Mouse (Mus musculus): ENCODE data around the gene 6330409D20Rik.

The 6330409D20Rik gene

DNA sequence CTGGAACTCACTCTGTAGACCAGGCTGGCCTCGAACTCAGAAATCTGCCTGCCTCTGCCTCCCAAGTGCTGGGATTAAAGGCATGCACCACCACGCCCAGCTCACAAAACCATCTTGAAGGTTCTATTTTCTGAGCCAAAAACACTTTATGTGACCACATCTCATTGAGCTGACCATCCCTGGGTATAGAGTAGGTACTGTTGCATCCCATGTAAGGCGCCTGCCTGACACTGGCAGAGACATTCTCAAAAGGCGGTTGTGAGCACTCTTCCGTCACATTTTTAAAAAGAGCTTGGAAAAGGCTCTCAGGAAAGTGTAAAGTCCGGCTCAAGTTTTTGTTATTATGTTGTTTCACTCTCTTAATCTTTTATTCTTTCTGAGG is 15.8 kb upstream of the 6330409D20Rik start:
- DNase-seq, result no peak

DNA sequence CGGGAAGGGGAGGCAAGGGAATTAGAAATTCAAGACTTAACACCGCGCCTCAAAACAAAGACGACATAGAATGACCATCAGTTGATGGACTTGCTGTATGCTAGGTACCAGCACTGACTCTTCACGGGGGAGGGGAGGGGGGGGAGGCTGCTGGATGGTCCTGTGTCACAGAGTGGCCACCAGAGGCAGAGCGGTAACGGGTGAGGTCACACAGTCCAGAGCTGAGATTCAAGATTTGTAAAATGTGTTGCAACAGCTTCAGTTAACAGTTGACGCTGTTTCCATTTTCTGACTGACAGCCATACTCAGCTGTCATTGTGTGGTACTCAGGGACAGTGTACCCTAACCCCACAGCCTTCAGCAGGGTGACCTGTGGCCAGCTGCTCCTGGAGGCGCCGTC is 11.4 kb upstream of the 6330409D20Rik start:
- DNase-seq, result no peak

DNA sequence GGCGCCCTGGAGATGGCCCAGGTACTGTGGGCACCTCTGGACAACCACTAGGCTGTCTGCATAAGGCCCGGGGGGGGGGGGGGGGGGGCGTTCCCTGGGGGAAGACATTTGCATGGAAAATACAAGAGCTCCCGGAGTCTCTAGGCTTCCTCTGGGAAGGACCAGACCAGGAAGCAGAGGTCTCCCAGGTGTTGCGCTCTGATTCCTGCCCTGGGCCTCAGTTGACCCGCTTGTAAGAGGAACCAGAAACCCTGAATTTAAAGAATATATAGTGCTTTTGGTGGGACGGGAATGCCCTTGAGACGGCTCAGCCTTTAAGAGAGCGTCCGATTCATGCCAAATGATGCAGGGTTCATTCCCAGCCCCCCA is 10.8 kb upstream of the 6330409D20Rik start:
- no peak for DNase-seq

DNA sequence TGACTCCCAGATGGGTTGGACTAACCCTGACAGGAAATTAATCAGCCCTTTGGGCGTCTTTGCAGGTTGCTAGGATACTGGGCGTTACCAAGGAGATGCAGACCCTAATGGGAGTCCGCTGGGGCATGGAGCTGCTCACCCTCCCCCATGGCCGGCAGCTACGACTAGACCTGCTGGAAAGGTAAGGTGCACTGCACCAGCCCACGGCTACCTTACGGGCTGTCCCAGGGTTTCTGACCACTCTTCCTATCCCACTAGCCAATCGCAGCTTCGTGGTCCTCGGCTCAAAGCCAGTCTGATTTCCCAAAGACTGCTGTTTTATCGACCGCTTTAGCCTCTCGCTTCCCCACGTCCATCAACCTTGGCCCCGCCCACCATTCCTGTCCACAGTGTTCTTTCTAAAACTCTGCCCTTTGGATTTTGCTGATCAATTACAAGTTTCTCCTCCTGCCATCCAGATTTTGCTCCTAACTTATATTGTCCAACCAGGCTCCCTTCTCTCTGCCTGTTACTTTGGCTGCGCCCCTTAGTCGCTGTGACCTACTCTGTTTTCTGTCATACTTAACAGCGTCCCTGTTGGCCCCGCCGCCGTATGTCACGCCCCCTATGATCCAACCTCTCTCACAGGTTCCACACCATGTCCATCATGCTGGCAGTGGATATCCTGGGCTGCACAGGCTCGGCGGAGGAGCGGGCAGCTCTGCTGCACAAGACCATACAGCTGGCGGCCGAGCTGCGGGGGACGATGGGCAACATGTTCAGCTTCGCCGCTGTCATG is 10.3 kb upstream of the 6330409D20Rik start:
- peak; percentile 83 for DNase-seq

DNA sequence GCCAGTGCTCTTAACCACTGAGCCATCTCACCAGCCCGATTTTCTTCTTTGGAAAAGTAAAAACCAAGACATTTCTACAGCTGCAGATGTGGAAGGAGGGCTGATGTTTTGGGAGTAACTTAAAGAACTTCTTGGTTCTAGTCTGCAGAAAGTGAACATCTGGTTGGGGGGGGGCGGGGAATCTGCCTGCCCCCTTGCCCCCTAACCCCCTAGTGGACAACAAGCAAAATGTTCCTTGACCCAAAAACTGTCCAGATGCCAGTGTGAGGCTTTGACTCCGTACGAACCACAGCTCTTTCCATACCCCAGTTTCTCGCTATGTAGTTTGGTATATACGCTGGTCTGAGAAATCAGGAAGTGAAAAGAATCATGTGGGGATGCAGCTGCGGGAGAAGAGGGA is 9.4 kb upstream of the 6330409D20Rik start:
- no peak for DNase-seq

DNA sequence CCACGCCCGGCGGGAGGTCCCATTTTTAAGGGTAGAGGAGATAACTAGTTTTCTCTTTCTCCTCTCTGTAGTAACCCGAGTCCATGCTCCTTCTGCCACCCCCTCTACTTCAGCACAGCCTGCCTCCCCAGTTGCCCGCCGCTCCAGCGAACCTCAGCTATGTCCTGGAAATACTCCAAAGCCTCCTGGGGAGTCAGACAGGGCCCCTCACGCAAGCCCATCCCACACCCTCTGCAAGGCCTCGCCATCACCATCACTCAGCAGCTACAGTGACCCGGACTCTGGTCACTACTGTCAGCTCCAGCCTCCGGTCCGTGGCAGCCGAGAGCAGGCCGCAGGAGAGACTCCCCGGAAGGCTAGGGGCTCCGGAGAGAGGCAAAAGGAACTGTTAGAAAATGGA is 8.3 kb upstream of the 6330409D20Rik start:
- no peak for DNase-seq

DNA sequence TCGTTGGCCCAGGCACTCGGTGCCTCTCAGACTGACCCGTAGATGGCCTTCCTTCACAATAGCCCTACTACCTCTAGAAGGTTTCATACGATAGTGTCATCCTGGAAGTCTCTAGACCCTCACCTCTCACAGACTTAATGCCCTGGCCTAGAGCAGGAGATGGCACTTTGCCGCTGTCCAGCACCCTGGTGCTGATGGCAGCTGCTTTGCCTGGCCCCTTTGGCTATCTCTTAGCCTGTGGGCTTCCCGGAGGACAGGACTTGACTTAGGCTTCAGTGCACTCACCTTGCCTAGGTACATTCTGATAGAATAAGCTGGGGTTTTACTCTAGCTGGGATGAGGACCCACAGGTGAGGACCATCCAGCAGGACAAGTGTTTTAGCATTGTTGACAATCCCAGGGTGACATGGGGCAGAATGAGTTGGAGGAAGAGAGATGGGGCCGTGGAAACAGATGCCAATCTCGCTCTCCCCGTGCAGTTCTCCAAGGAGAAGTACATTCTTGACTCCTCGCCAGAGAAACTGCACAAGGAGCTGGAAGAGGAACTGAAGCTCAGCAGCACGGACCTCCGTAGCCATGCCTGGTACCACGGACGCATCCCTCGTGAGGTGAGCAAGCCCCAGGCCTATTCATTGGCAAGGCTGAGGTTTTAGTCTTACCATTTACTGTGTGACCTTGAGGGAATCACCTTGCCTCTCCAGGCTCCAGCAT is 3.6 kb upstream of the 6330409D20Rik start:
- no peak for DNase-seq

DNA sequence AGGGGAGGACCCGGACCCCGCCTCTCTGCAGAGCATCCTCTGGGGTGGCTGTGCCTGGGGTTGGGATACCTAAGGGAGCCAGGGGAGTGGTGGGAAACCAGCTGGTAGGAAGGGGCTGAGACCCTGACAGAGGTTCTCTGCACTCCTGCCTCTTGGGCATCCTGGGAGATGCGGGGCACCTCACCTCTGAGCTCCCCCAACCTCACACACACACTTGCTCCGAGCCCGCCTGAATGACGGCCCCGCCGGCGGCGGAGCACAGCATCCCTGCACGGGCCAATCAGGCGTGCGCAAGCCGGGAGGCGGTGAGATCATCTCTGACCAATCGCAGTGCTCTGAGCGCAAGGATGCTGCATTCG is 1.3 kb upstream of the 6330409D20Rik start:
- no peak for DNase-seq

DNA sequence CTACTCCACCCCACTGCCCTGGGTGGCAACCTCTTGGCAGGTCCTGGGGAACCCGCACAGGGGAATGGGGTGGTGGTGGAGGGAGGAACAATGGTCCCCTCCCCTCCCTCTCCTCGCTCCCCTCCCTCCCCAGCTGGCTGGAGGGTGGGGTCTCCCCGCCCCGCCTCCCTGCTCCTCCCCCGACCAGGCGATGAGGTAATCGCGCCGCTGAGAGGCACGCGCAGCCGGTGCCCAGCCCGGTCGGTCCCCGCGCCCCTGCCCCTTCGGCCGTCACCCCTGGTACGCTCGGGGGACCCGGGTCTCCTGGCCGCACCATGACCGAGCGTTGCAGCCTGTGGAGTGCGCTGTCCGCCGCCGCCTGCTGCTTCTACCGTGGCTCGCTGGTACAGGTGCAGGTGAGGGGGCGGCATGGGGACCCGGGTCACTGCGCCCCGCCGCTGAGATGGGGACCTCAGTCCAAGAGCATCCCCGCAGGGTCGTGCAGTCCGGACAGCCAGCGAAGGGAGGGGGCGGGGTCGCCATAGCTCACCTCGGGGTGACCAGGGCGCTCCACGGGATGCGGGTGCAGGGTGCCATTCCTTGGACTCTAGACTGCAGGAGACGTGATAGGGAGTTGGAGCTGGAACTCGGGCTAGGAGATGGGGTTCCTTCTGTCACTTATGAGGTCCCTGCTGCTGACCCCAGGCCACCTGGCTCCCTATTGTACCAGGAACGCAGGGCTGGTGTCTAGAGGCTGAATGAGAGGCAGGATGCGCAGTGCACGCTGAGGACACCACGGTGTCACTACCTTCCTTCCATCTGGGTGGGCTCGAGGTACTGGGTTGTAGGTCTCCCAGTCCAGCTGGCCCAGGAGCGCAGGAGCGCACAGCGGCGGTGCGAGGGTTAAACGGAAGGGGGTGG is 707 bp upstream of the 6330409D20Rik start:
- peak; percentile 69 for DNase-seq

DNA sequence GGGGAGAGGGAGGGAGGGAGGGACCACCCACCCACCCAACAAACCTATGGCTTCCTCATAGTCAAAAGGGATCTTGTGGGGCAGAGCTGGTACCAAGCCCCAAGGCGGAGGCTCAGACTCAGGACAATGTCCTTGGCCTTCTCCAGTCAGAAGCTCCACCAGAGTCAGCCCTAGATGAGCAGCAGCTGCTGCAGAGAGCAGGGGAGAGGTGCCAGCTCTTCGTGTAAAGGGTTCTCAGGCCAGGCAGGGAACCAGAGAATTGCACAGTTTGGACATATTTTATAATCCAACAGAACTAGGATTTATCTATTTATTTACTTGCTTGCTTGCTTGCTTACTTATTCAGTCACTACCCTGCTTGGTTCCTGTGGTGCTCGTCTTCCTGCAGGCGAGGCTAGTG is 1.5 kb downstream of the 6330409D20Rik start:
- DNase-seq, result no peak

DNA sequence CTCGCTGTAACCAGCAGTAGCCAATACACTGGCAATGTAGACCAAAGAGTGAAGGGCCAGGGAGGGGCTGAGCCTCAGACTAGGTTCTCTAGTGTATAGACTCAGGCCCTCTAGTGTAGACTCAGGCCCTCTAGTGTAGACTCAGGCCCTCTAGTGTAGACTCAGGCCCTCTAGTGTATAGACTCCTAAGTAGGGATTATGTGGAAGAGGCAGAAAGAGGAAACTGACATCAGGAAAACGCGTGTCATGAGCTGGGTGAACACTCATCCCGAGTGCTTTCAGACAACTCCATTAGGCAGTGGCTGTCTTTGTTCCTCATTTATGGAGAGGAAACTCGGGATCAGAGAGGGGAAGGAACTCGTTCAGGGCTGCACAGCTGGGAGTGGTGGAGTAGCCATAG is 3.8 kb downstream of the 6330409D20Rik start:
- no peak for DNase-seq

DNA sequence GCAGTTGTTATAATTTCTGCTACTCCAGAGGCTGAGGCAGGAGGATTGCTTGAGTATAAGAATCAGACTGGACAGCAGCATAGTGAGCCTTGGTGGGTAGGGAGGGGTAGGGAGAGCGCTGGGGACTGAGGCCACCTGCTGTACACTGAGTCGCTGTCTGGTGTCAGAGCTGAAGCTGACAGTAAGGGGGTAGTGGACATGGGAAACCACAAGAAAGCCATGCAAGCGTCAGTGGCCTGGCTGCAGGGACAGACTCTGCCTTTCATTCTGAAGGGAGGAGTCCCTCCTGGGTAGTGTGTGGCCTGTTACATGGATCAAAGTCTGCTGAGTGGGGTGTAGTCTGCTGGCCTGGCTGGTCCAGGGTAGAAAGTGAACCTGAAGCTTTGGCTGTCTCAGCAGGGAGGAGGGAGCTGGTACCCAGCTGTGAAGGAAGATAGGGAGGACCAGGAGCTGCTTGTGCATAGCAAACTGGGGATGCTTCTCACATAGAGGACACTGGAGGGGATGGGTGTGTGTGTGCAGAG is 4.4 kb downstream of the 6330409D20Rik start:
- DNase-seq, result no peak

DNA sequence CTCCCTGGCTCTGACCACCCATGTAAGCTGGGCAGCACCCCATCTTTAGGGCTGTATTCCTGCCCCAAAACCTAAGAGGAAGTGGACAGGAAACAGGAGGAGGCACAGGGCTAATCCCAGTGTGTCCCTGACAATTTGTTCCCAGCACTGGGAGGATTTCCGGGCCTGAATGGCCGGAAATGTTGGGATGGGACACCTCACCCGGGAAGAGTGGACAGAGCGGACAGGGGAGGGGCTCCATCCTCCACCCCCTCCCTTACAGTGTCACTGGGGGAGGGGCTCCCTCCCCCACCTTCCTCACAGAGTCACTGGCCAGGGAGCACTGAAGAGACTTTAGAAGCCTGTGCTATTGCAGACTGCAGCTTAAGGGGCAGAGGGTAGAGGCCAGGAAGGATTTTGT is 5.9 kb downstream of the 6330409D20Rik start:
- DNase-seq, result peak; percentile 85

DNA sequence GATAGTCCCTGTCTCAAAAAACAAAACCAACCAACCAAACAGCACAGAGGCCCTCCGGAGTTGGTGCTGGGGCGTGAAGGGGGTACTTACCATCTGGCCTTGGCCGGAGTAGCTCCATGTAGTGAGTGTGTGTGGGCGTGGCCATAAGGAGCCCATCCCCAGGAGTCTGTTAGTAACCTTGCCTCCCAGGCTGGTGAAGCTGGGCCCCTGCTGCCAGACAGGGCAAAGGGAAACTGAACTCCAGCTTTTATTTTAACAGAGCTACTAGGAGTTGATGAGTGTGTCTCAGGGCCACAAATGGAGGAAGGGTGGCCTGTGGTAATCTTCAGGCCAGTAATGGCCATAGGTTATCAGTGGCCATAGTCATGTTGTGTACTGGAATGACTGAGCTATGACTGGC is 6.3 kb downstream of the 6330409D20Rik start:
- DNase-seq, result peak; percentile 60

DNA sequence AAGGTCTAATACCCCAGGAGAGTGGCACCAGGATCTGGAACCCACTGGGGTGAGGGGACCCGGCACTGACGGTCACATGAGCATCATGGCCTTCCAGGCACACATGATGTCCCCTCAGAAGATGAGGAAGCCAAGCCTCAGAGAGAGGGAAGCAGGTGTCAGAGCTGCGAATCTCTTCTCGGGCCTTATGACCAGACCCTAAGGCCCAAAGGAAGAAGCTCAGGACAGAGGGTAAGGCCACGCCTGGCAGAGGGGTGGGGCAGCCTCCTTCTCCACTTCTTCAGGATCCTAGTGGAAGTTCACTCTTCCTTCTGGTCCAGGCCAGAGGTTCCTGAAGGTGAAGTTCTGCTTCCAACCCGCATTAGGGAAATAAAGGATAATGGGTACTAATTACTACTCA is 8.1 kb downstream of the 6330409D20Rik start:
- DNase-seq, result no peak

DNA sequence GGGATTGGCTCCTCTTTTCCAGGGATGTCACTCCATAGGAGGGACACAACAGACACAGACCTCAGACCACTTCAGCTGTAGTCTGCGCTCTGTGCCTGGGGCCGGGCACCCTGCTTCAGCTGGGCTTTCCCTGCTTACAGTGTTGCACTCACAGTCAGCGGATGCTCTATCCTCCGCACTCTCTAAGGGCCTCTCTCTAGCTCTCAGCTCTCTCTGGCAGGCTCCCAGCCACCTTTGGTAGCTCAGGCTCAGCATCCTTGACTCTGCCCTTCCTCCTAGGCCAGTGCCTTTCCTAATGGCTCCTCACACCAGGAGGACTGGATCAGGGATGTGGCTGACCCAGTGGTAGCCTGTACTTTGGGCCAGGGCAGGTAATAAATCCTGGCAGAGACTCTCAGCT is 8.9 kb downstream of the 6330409D20Rik start:
- DNase-seq, result peak; percentile 58

DNA sequence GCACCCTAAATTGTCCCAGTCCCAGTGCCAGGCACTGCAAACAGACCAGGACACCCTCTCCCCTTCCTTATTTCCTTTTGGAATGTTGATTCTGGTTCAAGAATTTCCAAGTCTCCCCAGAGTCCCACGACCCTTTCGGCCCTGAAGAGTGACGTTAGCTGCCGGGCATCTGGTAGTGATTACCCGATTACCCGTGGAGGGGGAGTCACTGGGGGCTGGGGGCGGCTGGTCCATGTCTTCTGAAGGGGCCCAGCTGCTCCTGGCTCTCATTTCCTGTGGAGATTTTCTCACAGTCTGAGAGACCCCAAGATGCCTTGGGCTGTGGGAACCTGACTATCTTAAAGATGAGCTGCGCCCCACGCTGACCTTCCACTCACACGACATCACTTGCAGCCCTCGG is 10.0 kb downstream of the 6330409D20Rik start:
- peak; percentile 82 for DNase-seq

DNA sequence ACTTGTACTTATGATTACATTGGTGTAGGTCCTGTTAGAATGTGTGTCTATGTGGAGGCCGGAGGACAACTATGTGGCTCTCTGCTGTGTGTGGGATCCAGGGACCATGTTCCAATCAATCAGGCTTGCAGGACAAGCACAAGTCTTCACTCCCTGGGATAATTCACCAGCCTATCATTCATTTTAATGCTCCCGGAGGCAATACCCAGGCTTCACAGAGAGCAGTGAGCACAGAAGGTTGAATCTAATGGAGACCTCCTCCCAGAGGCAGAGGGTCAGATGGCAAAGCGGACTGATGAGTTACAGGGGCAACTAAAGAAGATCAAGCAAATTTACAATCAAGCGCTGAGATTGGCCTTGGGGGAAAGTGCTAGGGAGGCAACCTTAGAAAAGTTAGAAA is 11.3 kb downstream of the 6330409D20Rik start:
- no peak for DNase-seq

DNA sequence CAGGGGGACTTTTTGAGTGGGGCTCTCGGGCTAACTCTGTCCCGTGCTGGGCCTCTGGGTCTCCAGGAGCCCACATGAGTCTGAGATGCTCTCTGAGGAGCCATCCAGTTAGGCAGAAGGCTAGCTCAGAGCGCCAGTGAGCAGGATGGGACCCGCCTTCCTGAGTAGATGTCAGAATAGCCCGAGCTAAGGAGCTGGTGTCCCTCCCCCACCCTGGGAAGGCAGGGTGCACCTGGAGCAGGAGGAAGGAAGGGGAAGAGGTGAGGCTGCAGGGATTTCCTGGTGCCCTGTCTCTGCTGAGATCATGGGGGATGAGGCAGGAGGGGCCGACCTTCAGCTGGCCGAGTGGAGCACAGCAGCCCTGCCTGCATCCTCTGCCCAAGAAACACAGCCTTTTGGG is 12.4 kb downstream of the 6330409D20Rik start:
- DNase-seq, result peak; percentile 86

DNA sequence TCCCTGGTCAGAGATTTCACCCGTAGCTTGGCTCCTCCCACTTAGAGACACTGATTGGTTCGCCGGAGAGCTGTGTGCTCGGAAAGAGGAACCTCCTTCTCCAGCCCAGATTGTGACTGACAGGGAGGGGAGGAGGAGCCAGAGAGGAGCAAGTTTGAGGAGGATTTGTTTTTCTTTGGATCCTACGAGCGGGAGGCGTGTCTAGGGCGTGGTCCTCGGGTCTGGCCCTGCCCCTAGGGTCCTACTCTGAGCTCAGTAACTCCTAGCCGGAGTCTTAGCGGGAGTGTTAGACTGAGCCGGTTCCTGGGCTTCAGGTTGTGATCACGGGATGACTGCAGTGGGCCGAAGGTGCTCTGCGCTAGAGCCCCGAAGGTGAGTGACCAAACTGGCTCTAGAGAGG is 13.4 kb downstream of the 6330409D20Rik start:
- peak; percentile 97 for DNase-seq

DNA sequence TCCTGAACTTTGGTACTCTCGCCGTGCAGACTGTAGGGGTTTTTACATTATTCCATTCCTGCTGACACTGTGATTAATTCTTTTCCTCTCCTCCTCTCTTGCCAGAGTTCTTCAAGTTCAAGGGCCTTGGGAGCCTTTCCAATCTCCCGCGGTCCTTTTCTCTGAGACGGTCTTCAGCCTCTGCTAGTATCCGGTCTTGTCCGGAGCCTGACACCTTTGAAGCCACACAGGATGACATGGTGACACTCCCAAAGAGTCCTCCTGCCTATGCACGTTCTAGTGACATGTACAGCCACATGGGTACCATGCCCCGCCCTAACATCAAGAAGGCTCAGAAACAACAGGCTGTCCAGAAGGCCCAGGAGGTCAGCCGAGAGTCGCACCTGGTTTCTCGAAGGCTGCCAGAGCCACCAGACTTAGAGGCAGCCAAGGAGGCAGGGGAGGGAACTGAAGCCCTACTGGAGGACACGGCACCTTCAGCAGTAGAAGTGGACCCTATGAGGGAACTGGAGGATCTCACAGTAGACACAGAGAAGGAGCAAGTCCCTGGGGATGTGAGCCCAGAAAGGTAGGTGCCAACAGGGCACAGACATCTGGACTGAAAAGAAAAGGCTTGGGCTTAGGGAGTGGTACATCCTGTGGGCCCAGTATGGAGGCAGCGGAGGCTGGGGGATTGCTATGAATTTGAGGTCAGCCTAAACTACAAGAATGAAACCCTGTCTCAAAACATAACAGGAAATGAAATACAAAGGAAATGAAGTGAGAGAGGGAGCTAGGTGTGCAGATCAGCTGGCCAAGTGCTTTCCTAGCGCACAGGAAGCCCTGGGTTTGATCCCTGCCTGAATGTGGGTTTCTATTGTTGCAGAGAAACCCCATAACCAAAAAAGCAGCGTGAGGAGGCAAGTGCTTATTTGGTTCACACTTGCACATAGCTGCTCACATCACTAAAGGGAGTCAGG is 15.7 kb downstream of the 6330409D20Rik start:
- DNase-seq, result peak; percentile 78

DNA sequence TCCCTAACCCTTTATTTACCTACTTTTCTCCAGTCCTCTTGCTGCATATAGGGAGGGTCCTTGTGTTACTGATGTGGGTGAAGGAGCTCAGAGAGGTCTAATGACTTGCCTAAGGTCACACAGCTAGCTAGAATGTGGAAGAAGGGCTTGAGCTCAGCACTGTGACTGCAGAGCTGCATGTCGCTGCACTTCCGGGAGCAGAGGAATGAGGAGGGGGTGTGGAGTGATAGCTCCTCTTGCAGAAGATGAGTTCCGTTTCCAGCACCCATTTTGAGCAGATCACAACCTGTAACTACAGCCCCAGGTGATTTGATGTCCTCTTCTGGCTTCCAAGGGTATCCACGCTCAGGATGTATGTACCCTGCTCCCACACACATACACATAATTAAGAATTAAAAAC is 16.7 kb downstream of the 6330409D20Rik start:
- DNase-seq, result no peak

Measured in kidney, postnatal 10 days (tissue).